Mouse (Mus musculus) G1E (cell line): ENCODE results near the gene Serf2.

Experiments
- CTCF ChIP-seq: IDR thresholded peaks from 2 replicates; pipeline ENCODE4 v1.5.1; 2012; ENCODE audit warnings: low read depth, low read length, inconsistent platforms, mixed read lengths
- GATA2 ChIP-seq: IDR thresholded peaks from 2 replicates; pipeline ENCODE4 v1.6.1; 2012; ENCODE audit warnings: low read depth, low read length, inconsistent platforms, borderline replicate concordance
- POLR2AphosphoS5 ChIP-seq: IDR thresholded peaks from 2 replicates; pipeline ENCODE4 v1.6.1; 2012; ENCODE audit warnings: low read depth, low read length, inconsistent platforms; ENCODE audit not compliant: insufficient replicate concordance
- TAL1 ChIP-seq: conservative IDR thresholded peaks from 2 replicates; pipeline ENCODE4 v1.6.1; 2012; ENCODE audit warnings: low read depth, low read length, inconsistent platforms, mixed read lengths

DNA sequence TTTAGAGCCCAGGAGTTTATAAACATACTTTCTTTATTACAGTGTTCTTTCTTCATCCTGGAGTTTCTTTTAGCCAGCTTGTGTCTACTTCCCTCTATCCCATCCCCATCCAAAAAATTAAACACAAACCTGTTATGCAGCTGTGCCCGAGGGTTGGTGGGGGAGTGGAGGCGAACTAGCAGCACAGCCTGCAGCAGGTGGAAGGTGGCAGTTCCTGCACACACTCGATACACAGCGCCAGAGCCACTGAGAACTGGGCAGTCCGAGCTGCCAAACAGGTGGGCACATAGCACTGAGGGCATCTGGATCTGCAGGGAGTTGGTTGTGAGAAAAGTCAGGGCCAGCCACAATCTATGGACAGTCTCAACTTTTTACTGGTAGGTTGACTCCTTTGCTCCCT lies 6.5 kb downstream of the Serf2 start:
- TF ChIP-seq POLR2AphosphoS5, result no peak
- no peak for TF ChIP-seq CTCF
- TF ChIP-seq TAL1, result no peak
- no peak for TF ChIP-seq GATA2
